Mouse (Mus musculus) brain, embryonic 14.5 days (tissue): ENCODE results near the gene Med13l.

Experiments used
- CTCF ChIP-seq: fragments of 200-500 bp; IDR thresholded peaks from 2 replicates; pipeline ENCODE4 v1.5.1; 2012; ENCODE audit warnings: inconsistent platforms, mild to moderate bottlenecking, moderate library complexity, borderline replicate concordance; ENCODE audit not compliant: insufficient read depth, insufficient read length; ENCODE audit errors: extremely low read depth
- POLR2A ChIP-seq: fragments of 200-500 bp; IDR thresholded peaks from 2 replicates; pipeline ENCODE4 v1.6.1; 2012; ENCODE audit warnings: mild to moderate bottlenecking, inconsistent platforms, borderline replicate concordance; ENCODE audit not compliant: poor library complexity, insufficient read depth, insufficient read length, severe bottlenecking; ENCODE audit errors: extremely low read depth

DNA sequence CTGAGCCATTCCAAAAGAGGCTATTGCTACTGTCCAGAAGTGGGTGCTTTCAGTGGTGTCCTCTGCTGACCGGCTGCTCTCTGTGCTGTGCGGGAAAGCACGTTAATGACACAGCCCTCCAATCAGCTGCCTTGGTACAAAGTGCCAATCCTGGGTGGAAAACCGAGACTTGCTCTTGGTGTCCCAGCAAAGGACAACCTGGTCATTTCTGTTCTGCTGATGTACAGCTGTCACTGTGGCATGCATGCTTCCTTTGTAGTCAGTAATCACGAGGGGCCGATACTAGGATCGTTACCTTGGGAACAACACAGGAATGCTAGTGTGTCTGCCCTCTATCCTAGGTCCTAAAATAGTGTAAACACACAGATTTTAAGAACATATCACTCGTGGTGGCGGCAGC is 142.2 kb downstream of the Med13l start:
- TF ChIP-seq CTCF (no peak), POLR2A (no peak)
